Mouse (Mus musculus): ENCODE measurements around the gene Cyp2a5. TPM values are rescaled to one million over a fixed set of nuclear protein-coding genes. Genes with fewer than 3 reads are reported as not detected.
"Not testable (repeated sequence)": the region's sequence is repeated elsewhere in the genome, so short reads cannot be mapped to it uniquely, and the experiment has no call there.

Gene Cyp2a5
- polyA plus RNA-seq (2015; fragmentation: Nextera tagmentation; extraction: Ambion mirVana), result 0.16 TPM in 1 of 2 replicates, not detected in the other

DNA sequence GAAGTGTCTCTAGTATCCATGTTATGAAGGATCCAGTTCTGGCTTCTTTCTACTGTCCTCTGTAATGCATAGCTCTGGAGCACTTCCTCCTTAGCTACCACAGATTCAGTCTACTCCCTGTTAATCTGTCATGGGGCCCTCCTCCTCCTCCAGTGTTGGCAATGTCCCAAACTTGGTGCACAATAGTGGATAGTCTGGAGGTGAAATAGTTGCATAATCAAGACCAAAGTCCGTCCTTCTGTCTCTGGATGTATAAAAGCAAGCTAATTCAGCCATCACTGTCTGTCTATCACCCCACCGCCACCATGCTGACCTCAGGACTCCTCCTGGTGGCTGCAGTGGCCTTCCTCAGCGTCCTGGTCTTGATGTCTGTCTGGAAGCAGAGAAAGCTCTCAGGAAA is at the start of gene Cyp2a5:
TSS of gene Cyp2a5 (plus strand) at position 247 of the 400 bp plus-strand sequence.
- H3K27me3 ChIP-seq; H3K4me3 ChIP-seq; ATAC-seq; H3K36me3 ChIP-seq (ENCODE audit: poor library complexity, severe bottlenecking); H3K9me3 ChIP-seq (replicated peaks); H3K4me1 ChIP-seq; H3K9ac ChIP-seq; H3K27ac ChIP-seq; H3K4me2 ChIP-seq: not testable (repeated sequence)
- WGBS, result 74% methylated on average over 3 of the region's 3 CpGs

DNA sequence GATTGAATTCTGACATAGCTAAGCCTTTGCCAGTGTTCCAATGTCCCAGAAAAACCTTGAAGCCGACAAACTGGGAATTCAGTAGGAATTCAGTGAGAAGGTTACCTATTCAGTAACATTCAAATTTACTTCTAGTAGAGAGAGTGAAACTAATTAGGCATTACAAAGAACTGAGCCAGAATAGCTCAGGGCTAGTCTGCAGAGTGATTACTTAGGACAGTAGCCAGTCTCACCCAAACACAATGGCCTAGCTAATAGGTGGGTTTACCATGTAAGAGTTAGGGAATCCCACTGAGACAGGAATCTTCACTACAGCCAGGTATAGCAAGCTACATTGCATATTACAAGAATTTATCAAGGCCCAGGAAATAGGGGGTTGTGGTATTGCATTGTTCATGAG is 49.1 kb upstream of the Cyp2a5 start:
- not testable (repeated sequence) for H3K4me2 ChIP-seq; H3K9ac ChIP-seq; H3K9me3 ChIP-seq (replicated peaks); H3K4me1 ChIP-seq; ATAC-seq; H3K27ac ChIP-seq; H3K4me3 ChIP-seq; H3K27me3 ChIP-seq; H3K36me3 ChIP-seq (ENCODE audit: poor library complexity, severe bottlenecking)
- WGBS, result 23% methylated on average over 1 of the region's 1 CpGs

DNA sequence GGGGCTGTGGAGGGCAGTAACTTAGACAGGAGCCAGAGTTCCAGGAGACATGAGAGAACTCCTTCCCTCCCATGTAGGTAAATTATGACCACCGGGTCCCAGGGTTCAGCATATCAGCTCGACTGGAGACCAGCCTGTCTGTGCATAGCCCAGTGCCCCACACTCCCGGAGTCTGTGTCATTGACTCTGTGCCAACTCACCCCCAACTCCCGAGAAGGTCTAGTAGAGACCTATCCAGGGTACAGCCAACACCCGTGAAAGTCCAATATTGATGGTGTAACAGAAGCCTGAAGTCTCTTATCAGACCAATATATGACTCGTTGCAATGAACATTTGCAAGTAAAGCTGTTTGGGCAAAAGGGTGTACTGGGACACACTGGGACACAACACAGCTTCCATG is 45.1 kb upstream of the Cyp2a5 start:
- Histone ChIP-seq H3K4me1 (no peaks in the 10 kb centered on the region), H3K27me3 (no peaks in the 10 kb centered on the region), H3K9ac (no peak overlapping the region), H3K36me3 (ENCODE audit: poor library complexity, severe bottlenecking) (no peaks in the 10 kb centered on the region), H3K4me2 (no peak overlapping the region), H3K9me3 (replicated peaks) (no peaks in the 10 kb centered on the region), H3K27ac (no peak overlapping the region), H3K4me3 (no peak overlapping the region)
- 89% methylated on average over 6 of the region's 6 CpGs for WGBS
- ATAC-seq, result no peak

DNA sequence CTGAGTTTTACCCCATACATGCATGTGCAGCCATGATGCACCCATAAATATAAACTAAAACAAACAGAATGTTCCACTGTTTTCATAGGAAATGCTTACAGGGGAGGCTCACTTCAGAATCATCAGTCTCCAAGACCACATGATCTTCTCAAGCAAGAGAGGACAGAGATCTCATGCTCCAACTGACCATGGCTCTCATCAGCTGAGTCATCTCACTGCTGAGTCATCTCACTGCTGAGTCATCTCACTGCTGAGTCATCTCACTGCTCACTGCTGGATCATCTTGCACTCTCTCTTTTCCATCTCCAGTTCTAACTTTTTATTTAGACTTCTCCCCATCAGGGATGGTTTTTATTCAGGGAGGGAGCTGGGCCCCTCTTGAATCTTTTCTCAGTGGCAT is 35.0 kb upstream of the Cyp2a5 start:
- H3K4me1 ChIP-seq, result no peaks in the 10 kb centered on the region
- no peak overlapping the region for H3K9ac ChIP-seq
- H3K9me3 ChIP-seq (replicated peaks), result no peaks in the 10 kb centered on the region
- H3K27me3 ChIP-seq, result no peaks in the 10 kb centered on the region
- no peaks in the 10 kb centered on the region for H3K36me3 ChIP-seq (ENCODE audit: poor library complexity, severe bottlenecking)
- no peak overlapping the region for H3K4me3 ChIP-seq
- no peak overlapping the region for H3K27ac ChIP-seq
- H3K4me2 ChIP-seq, result no peak overlapping the region
- ATAC-seq, result no peak

DNA sequence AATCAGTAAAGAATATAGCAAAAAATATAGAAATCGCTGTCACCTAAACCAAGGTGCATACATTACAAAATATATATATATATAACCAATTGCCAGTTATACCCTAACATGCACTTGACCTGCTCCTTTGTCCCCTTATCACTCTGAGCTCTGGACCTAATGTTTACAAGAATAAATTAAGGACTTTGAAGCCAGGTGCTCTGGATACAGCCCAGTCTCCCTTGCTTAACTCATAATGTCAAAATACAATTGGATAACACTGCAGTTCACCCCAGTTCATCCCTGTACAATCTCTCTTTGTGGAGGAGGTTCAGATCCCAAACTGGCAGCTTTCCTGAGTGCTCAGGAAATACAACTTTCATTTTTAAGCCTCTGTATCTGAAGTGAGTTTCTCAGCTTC is 34.1 kb upstream of the Cyp2a5 start:
- Histone ChIP-seq H3K4me3 (no peak overlapping the region), H3K4me2 (no peak overlapping the region), H3K36me3 (ENCODE audit: poor library complexity, severe bottlenecking) (no peaks in the 10 kb centered on the region), H3K9me3 (replicated peaks) (no peaks in the 10 kb centered on the region), H3K9ac (no peak overlapping the region), H3K4me1 (no peaks in the 10 kb centered on the region), H3K27me3 (no peaks in the 10 kb centered on the region), H3K27ac (no peak overlapping the region)
- WGBS, result 94% methylated on average over 1 of the region's 1 CpGs
- no peak for ATAC-seq

DNA sequence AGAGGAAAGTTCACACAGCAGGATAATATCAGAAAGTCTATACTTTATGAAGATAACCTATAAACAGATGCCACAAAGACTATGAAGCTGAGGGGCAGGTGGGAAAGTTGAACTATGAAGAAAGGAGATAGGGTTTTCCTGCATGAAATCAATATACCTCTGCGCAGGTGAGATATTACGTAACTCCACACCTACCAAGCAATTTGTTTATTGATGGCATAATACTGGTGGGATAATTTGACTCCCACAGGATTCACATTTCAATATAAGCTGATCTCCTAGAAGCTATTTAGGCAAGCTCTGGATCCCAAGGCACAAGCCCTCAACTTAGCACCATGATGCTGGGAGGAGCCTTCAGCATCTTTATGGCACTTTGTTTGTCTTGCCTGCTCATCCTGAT is 26.5 kb upstream of the Cyp2a5 start, which contains the start of gene Cyp2g1:
TSS of gene Cyp2g1 (plus strand) at position 301 of the 400 bp plus-strand sequence.
- no peak within 1 kb of the TSS for H3K9ac ChIP-seq
- WGBS, result 89% methylated on average over 2 of the region's 2 CpGs
- no peak within 1 kb of the TSS for H3K4me3 ChIP-seq
- no peak for ATAC-seq
- H3K36me3 ChIP-seq (ENCODE audit: poor library complexity, severe bottlenecking), result no peaks in the 10 kb centered on the region
- no peak within 1 kb of the TSS for H3K4me2 ChIP-seq
- H3K4me1 ChIP-seq, result no peaks in the 10 kb centered on the region
- H3K27me3 ChIP-seq, result no peaks in the 10 kb centered on the region
- H3K9me3 ChIP-seq (replicated peaks), result no peaks in the 10 kb centered on the region
- no peak within 1 kb of the TSS for H3K27ac ChIP-seq

DNA sequence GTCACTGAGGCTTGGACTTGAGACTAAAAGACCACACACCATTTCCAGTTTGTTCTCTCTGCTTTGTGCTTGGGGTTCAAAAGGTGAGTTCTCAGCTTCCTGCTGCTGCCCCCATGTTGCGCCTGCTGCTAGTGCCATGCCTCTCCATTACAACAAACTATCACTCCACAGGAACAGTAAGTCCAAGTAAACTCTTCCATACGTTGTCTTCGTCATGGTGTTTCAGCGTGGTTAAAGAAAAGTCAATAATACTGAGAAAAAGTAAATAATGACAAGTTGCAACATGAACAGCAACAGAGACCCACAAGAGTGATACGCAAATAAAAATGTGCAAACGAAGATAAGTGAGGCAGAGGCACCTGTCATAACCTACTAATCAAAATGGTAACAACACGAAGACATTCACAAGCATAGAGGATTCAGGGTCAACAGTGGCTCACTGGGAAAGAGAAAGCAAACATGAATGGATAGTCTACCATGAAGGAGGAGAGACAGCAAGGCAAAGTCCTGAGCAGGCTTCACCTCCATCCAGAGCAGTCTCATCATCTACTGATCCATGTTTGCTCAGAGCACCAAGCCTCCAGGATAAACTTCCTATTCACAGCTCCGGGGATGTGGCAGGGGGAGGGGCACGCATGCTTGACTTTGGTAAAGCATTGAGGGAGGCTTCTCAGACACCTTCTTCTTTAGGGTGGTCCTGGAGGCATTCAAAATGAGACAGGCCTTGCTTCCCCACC is 3.4 kb upstream of the Cyp2a5 start:
- H3K36me3 ChIP-seq (ENCODE audit: poor library complexity, severe bottlenecking); ATAC-seq; H3K4me3 ChIP-seq; H3K4me1 ChIP-seq; H3K9ac ChIP-seq; H3K27me3 ChIP-seq; H3K9me3 ChIP-seq (replicated peaks); H3K4me2 ChIP-seq; H3K27ac ChIP-seq: not testable (repeated sequence)
- WGBS, result 88% methylated on average over 9 of the region's 9 CpGs

DNA sequence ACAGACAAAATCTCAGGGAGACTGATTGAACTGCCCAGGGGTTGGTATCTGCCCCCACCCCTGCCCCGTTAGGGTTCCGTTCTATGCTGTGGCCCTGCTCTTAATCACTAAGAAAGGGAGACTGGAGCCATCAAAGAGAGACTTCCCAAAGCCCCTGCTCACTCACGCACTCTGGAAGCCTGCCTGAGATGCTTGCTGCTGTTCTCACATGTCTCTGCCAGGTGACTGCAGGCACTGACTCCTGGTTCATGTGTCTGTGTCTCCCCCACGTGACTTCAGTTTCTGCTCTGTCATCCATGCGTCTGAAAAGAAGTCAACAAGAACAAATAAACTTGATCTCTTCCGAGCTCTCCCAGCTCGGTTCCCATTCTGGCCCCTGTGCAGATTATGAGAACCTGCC is 2.4 kb upstream of the Cyp2a5 start:
- H3K4me2 ChIP-seq; H3K9ac ChIP-seq; H3K27ac ChIP-seq; ATAC-seq; H3K9me3 ChIP-seq (replicated peaks); H3K4me3 ChIP-seq; H3K36me3 ChIP-seq (ENCODE audit: poor library complexity, severe bottlenecking); H3K4me1 ChIP-seq; H3K27me3 ChIP-seq: not testable (repeated sequence)
- 79% methylated on average over 7 of the region's 7 CpGs for WGBS

DNA sequence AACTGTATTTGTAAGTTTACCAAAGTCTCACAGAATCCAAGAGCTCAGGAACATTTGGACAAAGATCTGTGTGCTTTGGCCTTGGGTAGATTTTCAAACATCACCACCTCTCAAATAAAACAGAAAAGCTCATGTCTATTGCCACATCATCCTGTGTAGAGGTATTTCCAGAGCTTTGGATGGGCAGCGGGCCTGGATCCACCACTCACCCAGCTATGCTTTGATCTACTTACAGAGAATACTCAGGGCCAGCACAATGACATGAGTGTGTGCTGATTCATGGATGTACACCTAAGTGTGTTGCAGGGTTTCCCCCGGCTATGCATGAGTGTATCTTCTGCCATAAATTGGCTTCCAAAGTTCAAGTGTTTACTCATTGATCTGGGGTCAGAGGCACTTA is 8.3 kb downstream of the Cyp2a5 start:
- H3K4me1 ChIP-seq; ATAC-seq; H3K27me3 ChIP-seq; H3K4me3 ChIP-seq; H3K36me3 ChIP-seq (ENCODE audit: poor library complexity, severe bottlenecking); H3K9ac ChIP-seq; H3K4me2 ChIP-seq; H3K9me3 ChIP-seq (replicated peaks); H3K27ac ChIP-seq: not testable (repeated sequence)
- WGBS, result 89% methylated on average over 2 of the region's 2 CpGs

DNA sequence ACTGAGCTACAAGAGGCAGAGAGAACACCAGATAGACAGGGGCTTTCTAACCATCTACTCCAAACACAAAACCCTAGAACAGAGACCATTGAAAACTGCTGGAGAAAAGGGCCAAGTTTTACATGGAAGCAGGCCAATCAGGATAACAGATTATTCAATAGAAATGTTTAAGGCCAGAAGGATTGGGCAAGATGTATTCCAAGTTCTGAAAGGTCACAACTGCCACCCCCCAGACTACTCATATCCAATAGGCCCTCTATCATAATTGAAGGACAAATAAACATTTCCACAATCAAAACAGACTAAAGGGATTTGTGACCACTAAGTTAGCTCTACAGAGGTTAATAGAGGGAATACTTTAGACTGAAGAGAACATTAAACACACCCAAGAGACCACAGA is 15.0 kb downstream of the Cyp2a5 start:
- not testable (repeated sequence) for H3K4me2 ChIP-seq; H3K36me3 ChIP-seq (ENCODE audit: poor library complexity, severe bottlenecking); H3K9me3 ChIP-seq (replicated peaks); H3K4me1 ChIP-seq; H3K9ac ChIP-seq; ATAC-seq; H3K4me3 ChIP-seq; H3K27me3 ChIP-seq; H3K27ac ChIP-seq

DNA sequence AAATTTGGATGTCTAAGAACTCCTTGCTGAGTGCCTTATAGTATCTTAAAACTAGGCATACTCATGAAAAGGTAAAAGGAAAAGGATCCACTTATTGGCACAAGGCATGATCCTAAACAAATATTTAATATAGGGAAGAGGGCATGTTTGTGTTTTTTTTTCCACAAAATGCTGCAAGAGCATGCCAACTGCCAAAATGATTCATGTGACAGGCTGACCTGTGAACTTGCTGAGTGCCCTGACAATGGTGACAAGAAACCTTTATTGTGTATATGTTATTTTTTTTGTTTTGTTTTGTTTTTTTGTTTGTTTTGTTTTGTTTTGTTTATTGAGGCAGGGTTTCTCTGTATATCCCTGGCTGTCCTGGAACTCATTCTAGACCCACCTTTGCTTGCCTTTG is 43.5 kb downstream of the Cyp2a5 start:
- H3K4me1 ChIP-seq; ATAC-seq; H3K4me2 ChIP-seq; H3K9me3 ChIP-seq (replicated peaks); H3K9ac ChIP-seq; H3K36me3 ChIP-seq (ENCODE audit: poor library complexity, severe bottlenecking); H3K27me3 ChIP-seq; H3K4me3 ChIP-seq; H3K27ac ChIP-seq: not testable (repeated sequence)

DNA sequence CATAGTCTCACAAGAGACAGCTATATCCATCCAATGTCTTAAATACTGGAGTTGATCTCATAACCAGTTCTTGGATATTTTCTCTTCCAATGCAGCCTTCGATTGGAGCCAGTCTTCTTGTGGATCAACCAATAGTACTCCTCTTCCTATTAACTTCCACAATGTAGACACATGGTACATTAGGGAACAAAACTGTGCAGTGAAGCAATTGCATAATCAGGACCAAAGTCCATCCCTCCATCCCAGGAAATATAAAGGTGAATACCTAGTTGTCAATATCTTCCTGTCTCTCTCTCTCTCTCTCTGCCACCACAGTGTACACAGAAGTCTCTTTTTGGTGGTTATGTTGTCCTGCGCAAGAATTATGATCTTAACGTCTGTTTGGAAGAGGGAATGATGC is 45.5 kb downstream of the Cyp2a5 start:
- H3K36me3 ChIP-seq (ENCODE audit: poor library complexity, severe bottlenecking); H3K27me3 ChIP-seq; ATAC-seq; H3K4me1 ChIP-seq; H3K9me3 ChIP-seq (replicated peaks); H3K9ac ChIP-seq; H3K4me3 ChIP-seq; H3K27ac ChIP-seq; H3K4me2 ChIP-seq: not testable (repeated sequence)
- WGBS, result 89% methylated on average over 3 of the region's 3 CpGs

Data from forebrain, embryonic 13.5 days (tissue).